Mouse (Mus musculus): ENCODE measurements around the gene Glod4.
"Not testable (repeated sequence)": the region's sequence is repeated elsewhere in the genome, so short reads cannot be mapped to it uniquely, and the experiment has no call there.

Gene Glod4

GRCm38 (mm10) chr11:76257386-76257785 is 13.9 kb upstream of the Glod4 start:
- DNase-seq (ENCODE audit: low spot score), result no peak

GRCm38 (mm10) chr11:76256129-76256528 is 12.6 kb upstream of the Glod4 start:
- no peak for DNase-seq (ENCODE audit: low spot score)

GRCm38 (mm10) chr11:76255431-76256001 is 12.0 kb upstream of the Glod4 start:
- no peak for DNase-seq (ENCODE audit: low spot score)

GRCm38 (mm10) chr11:76253918-76254264 is 10.4 kb upstream of the Glod4 start:
- DNase-seq (ENCODE audit: low spot score), result no peak

GRCm38 (mm10) chr11:76253145-76253917 is 9.8 kb upstream of the Glod4 start:
- peak; percentile 87 for DNase-seq (ENCODE audit: low spot score)

GRCm38 (mm10) chr11:76252036-76252435 is 8.5 kb upstream of the Glod4 start:
- DNase-seq (ENCODE audit: low spot score), result no peak

DNA sequence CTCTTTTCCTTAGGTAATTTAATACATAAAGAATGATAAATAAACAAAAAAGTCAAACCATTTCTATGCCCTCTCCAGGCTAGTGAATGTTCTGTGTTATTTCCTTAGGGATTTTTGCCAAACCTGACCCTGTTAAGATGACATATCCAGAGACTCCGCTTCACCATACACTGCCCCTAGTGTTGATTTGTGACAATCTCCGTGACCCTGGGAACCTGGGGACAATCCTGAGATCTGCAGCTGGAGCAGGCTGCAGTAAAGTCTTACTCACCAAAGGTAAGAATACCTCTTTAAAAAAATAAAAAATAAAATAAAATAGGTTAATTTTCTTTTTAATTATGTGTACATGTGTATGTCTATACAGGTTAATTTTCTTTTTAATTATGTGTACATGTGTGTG is 3.7 kb upstream of the Glod4 start:
- DNase-seq (ENCODE audit: low spot score), result no peak

GRCm38 (mm10) chr11:76246439-76246838 is 2.9 kb upstream of the Glod4 start:
- no peak for DNase-seq (ENCODE audit: low spot score)

DNA sequence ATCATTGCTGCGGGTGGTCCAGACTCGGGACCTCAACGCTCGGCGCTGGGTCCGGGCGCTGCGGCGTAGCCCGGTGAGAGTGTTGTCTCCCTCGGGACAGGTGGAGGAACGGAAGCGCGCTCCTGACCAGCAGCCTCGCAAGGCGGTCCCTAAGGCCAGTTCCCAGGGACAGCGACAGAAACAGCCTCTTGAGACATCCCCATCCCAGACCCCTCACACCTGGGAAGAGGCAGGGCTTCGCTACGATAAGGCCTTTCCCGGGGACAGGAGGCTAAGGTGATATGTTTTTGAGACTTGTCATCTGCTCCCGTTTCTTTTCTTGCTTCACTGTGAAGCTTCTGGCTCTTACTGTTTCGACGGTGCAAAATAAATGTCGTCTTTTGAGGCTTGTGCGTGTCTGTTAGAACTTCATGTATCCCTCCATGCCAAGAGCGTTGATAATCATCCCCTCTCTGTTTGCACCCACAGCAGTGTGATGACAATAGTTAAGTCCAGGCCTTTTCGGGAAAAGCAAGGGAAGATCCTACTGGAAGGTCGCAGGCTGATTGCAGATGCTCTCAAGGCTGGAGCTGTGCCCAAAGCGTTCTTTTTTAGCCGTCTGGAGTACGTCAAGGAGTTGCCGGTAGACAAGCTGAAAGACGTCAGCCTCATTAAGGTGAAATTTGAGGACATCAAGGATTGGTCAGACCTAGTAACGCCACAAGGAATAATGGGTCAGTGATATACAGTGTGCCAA is 454 bp upstream of the Glod4 start:
- DNase-seq (ENCODE audit: low spot score), result no peak

GRCm38 (mm10) chr11:76239750-76240149 is 3.8 kb downstream of the Glod4 start:
- DNase-seq (ENCODE audit: low spot score), result no peak

- DNase-seq (ENCODE audit: low spot score), result no peak
Observed at GRCm38 (mm10) chr11:76236136-76236535, 7.4 kb downstream of the Glod4 start.

GRCm38 (mm10) chr11:76225051-76225450 is 18.5 kb downstream of the Glod4 start:
- DNase-seq (ENCODE audit: low spot score), result no peak

- DNase-seq (ENCODE audit: low spot score), result no peak
Observed at GRCm38 (mm10) chr11:76224631-76225030, 18.9 kb downstream of the Glod4 start.

DNA sequence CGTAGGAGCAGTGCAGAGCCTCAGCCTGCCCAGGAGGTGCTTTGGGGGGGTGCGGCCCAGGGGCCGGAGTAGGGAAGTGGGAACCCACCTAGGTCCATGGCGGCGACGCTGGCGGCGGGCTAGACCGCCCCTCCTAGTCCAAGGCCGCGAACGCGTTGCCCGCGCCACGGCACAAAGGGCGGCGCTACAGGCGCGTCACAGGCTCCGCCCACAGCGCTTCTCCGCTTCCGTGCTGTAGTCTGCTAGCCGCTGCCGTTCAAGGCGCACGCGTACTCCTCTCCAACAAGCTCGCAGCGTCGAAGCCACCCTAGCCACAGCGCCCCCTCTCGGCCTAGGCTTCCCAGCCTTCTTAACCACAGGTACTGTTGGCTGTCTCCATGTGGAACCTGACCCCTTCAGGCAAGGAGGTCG is 26.1 kb downstream of the Glod4 start, which contains the start of the genes Dbil5 and Gemin4:
Dbil5 (plus strand) TSS at position 219 of the 411 bp plus-strand sequence.
Gemin4 (minus strand) TSS at position 275 of the 411 bp plus-strand sequence.
- peak; percentile 96 for DNase-seq (ENCODE audit: low spot score)

DNA sequence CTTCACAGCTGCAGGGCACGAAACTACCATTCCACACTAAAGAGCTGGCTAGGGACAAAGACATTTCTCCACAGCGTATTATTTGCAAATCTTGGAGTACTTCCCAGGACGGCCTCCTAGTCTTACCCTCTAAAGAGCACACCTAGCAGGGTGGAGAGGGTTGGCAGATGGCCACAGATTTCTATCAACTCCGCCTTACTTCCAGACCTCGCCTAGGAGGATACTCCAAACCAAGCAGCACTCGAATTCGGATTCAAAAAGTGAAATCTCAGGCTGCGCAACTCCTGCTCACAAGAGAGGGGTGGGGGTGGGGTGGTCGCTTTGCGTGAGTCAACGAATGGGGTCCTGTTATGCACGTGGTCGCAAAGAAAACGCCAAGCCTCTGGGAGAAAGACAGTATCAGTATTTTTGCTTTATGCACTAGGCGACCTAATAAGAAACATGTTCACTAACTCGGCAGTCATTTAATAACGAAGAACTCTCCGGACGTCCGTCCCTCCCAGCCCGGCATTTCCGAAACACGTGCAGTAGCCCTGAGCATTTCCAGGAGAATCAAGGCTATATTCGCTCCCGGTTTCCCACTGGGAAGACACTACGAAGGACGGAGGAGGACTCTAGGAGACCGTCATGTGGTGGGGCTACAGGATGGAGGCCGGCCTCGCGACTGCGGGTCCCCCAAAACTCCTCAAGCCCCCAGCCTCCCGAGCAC is 26.7 kb downstream of the Glod4 start:
- DNase-seq (ENCODE audit: low spot score), result peak; percentile 32

- no peak for DNase-seq (ENCODE audit: low spot score)
Observed at GRCm38 (mm10) chr11:76216049-76216540, 27.4 kb downstream of the Glod4 start.

DNA sequence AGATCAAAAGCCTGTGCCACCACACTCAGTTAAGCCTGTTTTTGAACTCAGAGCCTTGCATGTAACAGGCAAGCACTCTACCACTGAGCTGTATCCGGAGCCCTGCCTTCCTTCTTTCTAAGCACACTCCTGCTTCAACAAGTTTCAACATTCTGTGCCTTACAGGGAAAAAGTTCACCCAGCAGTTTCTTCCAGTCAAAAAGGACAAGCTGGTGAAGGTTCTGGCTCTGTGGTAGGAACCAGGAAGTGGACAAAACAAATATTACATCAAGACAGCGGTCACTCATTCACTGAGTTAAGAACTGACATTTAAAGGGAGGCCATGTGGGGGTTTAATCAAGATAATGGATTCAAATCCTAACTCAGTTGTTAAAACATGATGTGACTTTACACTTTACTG is 28.5 kb downstream of the Glod4 start:
- no peak for DNase-seq (ENCODE audit: low spot score)

DNA sequence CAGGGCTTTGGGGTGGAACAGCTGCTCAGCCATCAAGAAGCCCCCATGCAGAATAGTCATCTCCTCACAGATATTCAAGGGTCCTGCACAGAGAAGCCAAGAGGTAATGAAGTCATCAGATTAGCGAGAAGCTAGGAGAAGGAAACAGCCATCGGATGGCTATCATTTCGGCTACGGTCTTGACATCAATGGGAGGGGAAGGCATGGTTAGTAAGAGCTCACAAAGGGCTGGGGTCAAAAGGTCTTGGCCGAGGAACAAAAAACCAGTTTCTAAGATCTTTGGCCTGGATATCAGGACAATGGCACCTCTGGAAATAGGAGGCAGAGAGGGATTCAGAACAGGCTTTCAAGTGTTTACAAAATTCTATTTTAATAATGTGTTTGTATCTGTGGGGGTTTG is 29.7 kb downstream of the Glod4 start:
- no peak for DNase-seq (ENCODE audit: low spot score)

DNA sequence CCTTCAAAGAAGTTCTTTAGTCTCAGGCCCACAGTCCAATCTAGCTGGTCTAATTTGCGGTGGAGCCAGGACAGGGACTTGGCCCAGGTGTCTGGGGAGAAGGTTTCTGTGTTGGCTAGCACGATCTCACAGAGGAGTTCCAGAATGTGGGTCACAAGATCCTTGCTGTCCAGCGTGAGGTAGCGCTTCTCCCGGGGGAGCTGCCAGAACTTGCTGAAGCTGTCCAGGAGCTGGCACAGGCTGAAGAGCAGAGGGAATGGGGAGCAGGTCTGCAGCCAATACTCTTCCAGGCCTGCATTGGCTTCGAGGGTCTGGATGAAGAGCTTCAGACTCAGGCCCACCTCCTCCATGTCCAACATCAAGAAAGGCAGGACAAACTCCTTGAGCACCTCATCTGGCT is 31.9 kb downstream of the Glod4 start:
- not testable (repeated sequence) for DNase-seq (ENCODE audit: low spot score)

DNA sequence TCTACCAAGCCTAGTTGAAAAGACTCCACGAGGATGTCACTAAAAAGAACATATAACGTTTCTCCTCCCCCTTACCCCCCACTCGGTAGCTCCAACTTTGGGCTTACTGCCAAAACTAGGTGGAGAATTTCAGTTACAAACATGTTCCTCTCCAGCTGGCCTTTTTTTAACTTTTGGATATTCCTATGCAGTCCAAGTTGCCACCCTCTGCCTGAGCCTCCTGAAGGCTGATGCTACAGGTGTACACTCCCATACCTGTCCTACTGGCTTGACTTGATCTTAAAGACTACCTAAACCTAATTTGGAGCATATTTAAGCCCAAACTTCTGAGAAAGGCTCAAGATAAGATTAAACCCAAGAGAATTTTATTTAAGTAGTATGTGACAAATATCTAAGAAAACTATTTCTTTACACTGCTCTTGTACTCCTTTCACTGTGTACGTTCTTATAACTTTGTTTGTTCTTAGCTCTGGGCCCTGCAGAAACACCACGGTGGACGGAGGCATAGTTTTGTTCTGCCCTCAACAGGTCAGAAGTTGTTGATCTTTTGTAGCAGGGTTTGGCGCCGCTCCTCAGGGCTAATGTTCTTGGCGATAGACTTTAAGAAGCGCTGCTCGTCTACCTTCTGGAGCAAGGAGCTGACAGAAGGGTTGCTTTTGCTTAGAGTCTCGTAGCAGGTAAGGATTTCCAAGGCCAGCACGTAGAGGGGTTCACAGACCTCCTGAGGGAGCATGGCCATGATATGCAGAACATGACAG is 33.1 kb downstream of the Glod4 start:
- no peak for DNase-seq (ENCODE audit: low spot score)

GRCm38 (mm10) chr11:76206793-76207192 is 36.7 kb downstream of the Glod4 start:
- no peak for DNase-seq (ENCODE audit: low spot score)

Data from ovary, postnatal 14 days (tissue).